Mouse (Mus musculus): ENCODE measurements around the gene Pxylp1.
"Not testable (repeated sequence)": the region's sequence is repeated elsewhere in the genome, so short reads cannot be mapped to it uniquely, and the experiment has no call there.

Gene Pxylp1

DNA sequence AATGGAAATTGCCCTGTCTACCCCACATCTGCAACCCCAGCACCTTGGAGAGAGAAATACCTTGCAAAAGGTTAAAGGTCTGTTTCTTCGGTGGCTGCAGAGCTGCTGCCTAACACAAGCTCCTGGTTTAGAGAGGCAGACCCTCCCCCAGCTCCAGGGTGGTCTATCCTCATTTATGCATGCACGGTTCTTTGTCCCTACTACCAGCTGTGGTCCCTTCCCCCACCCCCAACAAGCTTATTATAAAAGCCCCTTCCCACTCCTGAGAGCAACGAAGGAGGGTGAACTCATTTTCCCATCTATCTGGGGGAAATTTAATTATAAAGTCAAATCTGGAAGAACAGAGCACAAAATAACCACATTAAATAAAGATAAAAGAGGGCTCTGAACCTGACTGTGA is at the start of gene Pxylp1:
TSS of gene Pxylp1 (minus strand) at position 124 of the 400 bp plus-strand sequence.
- peak in 1 of 2 experiments; percentile 5 for DNase-seq

DNA sequence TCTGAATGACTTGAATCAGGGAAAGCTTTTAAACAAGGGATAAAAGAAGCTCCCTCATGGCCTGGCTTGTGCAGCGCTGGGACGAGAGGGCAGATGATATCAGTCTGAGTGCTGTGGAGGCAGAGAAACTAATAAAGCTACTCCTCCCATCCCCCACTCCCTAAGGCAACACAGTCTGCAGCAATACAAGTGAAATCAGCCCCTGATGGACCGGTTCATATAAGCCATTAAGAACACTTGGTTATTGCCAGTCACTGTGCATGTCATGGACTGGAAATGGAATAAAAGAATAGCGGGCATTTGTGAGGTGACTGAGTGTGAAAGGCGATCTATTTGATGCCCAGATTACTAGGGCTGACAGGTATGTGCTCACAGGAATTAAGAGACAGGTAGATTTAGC is 46.4 kb upstream of the Pxylp1 start:
- no peak for DNase-seq

DNA sequence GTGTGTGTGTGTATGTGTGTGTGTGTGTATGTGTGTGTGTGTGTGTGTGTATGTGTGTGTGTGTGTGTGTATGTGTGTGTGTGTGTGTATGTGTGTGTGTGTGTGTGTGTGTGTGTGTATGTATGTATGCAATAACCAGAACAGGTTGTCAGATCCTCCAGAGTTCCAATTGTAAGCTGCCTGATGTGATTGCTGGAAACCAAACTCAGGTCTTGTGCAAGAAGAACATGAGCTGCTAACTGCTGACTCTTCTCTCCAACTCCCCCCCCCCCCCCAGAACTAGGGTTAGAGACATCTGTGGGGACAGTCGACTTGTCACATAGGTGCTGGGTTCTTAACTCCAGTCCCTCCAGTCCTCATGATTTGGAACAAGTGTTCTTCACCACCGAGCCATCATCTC is 44.0 kb upstream of the Pxylp1 start:
- not testable (repeated sequence) for DNase-seq

DNA sequence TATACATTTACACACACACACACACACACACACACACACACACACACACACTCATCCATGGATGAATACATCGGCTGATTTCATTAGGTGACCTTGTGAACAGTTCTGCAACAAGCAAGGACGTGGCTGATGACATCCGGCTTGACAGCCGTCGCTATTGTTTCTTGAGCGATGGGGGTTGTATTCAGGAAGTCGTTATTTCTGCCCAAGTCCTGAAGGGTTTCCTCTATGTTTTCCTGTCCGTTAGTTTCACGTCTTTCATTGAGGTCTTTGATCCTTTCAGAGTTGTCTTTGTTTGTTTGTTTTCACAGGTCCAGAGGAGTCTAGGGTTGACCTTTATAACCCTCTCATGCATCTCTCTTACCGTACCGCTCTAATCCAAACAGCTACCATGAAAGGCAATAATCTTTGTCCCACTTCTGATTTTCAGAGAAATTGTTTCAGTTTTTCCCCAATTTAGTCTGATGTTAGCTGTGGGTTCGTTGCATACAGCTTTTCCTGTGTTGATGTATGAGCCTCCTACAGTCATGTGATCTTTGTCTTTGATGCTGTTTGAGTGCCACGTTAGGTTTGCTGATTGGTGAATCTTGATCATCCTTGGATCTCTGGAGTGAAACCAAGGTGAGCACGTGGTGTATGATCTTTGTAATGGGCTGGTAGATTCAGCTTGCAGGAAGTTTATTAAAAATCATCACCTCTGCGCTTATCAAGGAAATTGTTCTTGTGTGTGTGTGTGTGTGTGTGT is 43.3 kb upstream of the Pxylp1 start:
- DNase-seq: no peak

DNA sequence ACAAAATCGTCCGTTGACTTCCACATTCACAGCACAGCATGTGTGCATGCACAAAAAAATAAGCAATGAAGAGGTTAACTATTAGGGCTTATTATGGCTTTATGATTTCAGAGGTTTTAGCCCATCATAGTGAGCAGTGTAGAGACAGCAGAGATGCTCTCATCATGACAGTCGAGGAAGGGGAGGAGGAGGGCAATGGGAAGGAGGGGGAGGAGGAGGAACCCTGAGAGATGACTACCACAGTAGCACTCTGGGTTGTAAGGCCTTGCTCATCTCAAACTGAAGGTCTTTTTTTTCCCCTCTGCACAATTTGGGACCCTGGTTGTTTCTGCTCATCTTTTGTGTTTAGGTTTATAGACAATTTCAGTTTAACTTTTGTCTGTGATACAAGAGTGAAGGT is 42.3 kb upstream of the Pxylp1 start:
- DNase-seq: no peak

DNA sequence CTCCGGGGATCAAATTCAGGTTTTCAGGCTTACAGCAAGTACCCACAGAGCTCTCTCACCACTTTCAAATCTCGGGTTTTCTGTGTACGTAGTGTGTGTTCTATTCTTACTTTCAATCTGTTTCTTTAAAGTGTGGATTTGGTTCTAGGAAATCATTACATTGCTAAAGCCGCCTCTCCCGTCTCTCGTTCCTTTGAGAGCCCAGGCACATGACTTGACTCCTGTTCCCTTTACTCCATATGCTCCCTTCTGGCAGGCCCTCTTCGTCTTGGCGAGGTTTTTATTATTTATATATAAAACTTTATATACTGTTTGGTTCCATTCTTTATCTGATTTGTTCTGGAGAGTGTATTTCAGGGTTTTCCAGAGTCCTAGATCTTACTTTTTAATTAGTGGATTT is 40.3 kb upstream of the Pxylp1 start:
- no peak for DNase-seq

DNA sequence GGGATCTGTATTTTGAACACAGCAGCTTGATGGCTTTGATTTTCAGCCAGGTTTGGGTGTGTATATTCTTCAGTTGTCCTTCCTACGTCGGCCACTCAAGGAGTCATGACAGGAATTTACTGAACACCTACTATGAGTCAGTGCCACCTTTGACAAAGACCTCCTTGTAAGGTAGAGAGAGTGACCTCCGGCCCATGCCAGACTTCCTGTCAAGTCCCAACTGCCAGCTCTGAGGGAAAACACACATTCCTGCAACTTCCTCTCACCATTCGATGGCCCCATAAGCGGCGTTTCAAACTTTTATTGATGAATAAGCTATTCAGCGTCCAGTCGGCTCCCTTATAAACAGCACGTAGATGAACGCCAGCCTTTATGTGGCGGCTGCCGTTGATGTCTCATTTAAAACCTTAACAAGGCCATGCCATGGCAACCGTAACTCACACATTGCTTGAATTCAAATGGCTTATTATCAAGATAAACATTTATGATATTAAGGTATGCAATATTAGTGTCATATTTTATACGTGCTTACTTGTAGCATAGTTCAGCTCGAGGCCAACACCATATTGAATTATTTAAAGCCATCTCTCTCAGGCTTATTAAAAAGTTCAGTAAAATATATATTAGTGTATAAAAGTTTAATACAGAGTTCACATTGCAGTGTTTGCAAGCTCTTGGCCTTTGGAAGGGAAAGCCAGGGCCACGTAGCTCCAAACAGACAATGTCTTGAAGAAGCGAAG is 31.3 kb upstream of the Pxylp1 start:
- no peak for DNase-seq

DNA sequence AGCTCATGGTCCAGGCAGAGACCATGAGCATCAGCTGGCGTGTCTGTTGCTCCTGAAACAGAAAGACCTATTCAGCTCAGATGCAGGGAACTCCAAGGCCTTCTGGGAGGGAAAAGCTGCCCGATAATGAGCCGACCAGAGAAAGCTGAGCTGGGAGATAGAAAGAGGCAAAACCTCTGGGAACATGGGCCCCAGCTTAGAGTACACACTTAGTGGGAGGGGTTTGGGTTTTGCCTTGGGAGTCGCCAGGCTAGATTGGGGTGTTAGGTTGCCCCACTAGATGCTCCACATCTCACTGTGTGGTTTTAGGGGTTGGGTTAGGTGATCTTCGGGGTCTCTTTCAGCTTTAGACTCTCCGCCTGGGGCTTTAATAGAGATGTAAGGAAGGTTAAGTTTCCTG is 30.6 kb upstream of the Pxylp1 start:
- DNase-seq: no peak

DNA sequence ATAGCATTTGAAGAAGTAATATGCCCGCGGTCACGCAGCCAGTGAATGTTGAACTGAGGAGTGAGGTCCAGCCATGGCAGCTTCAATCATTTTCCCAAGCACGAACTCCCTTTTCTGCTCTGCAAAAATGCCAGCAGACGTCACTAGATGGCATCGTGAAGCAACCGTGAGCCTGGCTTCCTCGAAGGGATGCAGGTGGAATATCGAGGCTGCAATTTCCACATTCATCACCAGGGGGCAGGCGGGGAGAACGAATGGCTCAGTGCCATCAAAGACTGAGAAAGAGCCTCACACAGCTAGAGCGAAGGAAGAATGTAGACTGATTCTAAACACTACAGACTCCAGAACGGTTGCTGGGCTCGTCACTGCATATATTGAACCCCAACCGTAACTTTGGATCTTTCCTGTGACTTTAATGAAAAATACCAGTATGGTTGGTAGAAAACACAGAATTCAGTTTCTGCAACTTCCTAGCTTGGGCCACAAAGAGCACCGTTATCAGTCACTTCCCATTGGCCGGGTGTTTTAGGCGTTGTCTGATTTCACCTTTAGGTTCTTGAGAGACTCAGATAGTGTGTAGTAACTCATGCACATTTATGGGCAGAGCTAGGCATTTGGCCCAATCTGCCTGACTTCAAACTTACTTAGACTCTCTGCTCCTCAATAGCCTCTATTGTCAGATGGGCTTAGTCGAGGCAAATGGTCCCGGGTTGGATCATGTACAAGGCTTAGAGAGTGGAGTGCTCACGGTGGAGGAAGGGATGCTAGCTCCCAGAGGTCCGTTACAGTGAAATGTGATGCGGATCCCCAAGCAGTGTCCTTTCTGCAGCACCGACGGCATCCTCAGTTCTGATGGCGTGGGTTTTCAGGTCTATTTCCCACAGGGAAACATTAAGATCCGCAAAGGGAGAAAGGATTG is 24.4 kb upstream of the Pxylp1 start:
- peak; percentile 95 to 97 for DNase-seq

DNA sequence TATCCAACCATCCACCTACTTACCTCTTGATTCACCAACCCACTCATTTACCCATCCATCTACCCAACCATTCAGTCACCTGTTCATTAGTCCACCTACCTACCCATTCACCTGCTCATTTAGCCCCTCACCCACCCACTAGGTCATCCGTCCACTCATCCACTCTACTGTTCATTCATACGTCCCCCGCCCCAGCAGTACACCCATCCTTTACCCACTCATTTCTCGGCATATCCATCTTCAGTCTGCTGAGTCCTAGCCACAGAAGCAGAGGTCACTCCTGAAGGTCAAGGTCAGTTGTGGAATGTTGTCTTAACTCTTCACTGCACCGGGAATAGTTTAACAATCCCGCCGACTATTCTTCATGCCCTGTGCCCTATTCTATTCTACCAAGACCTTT is 23.6 kb upstream of the Pxylp1 start:
- DNase-seq: peak in 1 of 2 experiments; percentile 6

DNA sequence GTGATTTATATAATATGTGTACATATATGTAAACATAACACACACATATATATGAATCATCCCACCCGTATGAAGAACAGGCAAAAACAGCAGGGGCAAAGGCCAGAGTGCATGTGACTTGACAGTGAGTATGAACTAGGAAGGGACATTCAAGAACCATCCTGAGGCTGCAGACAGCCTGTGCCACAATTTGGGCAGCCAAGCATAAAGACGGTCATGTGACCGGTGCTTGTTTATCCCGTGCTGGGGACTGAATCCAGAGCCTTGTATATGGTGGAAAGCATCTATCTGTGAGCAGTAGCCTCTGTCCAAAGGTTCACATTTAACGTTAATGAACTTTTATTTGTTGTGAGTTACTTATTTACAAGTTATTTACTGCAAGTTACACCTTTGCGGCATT is 22.4 kb upstream of the Pxylp1 start:
- DNase-seq: no peak

DNA sequence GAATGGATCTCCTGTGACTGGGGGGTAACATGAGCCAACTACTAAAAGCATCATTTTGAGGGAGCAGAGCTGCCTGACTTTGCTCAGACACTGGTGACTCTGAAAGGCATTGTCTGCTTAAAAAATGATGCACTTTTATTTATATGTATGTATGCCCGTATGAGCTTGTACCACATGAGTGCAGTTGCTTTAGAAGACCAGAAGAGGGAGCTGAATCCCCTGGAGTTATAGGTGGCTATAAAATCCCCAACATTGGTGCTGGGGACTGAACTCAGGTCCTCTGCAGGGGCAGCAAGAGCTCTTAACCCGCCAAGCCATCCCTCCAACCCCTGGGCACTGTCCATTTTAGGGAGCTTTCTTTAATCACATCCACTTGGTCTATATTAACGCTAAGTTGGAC is 21.5 kb upstream of the Pxylp1 start:
- no peak for DNase-seq

DNA sequence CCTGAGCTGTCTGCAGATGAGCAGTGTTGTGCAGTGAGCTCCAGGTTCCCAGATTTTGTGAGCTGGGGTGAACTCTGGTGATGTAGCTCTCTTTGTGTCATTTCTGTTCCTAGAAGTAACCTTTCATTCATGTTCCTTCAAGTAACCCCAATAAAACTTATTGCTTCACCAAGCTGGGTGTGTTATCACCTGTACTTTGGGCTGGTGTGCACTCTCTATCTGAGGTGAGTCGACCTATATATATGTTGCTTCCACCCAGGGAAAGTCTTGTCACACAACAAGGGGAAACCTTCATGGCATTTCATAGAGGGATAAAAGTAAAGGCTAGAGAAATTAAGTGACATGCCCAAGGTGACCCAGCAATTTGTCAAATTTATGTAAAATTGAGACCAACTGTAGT is 17.0 kb upstream of the Pxylp1 start:
- no peak for DNase-seq

DNA sequence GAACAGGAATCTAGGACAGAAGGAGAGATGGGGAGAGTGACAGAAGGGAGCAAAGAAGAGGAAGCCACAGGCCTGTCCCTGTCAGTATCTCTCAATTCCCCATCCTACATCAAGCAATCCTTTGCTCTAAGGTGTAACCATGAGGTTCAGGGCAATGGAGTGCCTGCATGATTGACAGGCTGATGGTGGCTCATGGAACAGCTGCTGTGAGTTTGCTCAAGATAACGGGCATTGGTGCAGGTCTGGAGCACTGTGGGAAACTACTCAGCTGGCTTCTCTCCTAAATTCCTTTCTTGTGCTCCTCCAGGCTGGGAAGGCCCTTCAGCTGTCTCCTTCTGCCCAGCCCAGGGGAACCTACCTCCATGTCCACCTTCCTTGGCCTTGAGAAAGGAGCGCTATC is 16.3 kb upstream of the Pxylp1 start:
- no peak for DNase-seq

DNA sequence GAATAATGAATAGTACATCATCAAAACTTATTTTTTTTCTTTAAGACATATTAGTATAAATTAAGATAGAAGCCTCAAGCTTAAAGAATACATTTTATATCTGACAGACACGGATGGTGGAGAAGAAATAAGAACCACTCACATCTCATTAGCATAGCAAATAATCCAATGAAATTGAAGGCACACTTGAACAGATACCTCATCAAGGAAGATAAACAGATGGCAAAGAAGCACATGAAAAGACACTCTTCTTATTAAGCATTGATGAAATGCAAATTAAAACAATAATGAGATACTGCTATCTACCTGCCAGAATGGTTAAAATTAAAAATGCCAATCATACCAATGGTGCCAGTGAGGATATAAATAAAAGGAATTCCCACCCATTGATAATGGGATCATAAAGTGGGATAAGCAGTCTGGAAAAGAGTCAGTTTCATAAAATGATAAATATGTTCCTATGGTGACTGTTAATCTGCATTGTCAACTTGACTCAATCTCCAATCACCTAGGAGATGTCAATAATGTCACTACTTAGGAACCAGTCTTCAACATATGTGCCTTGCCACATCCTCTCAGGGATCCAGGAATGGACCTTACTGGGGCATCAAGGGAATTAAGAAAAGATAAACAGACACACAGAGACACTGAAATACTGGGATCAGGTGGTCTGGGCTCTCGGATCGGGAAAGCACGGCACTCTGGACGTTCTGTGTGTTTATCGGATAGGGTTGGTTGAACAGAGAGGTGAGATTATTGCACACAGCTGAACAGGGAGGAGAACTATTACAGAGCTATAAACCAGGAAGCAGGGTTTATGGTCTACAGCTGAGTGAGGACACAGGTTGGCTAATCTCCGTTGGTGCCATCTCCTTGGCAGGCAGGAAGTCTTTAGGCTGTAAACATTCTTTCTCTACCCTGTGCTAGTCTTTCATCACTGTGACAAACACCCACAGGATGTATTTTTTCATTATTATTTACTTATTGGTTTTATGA is 12.2 kb upstream of the Pxylp1 start:
- DNase-seq: no peak

DNA sequence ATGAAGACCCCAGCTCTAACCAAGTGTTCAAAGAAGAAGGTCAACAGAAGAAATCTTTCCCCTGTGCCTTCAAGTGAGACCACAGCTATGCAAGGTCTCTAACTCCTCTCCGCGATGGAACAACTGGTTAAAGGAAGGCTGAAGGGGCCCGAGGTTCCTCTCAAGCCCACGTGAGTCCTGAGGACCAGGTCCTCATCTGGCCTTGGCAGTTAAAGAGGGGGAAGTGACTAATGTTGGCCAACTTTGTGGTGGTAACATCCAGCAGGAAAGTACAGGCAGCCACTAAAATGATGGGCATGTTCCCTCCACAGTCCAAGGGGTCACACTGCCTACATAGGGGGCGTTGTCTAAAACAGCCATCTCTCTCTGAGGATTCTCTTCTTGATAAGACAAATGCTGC is 7.2 kb upstream of the Pxylp1 start:
- no peak for DNase-seq

DNA sequence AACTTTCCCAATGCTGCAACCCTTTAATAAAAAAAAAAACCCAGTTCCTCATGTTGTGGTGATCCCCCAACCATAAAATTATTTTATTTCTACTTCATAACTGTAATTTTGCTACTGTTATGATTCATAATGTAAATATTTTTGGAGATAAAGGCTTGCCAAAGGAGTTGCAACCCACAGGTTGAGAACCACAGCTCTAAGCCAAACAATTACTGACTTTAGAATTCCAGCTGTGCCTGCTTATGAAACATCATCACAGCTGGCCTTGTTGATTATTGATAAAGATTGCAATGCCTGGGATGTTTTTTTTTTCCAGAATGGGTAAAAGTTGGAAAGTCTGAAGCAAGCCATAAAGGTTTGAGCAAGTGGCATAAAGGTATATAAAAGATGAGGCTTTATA is 6.5 kb upstream of the Pxylp1 start:
- DNase-seq: no peak

DNA sequence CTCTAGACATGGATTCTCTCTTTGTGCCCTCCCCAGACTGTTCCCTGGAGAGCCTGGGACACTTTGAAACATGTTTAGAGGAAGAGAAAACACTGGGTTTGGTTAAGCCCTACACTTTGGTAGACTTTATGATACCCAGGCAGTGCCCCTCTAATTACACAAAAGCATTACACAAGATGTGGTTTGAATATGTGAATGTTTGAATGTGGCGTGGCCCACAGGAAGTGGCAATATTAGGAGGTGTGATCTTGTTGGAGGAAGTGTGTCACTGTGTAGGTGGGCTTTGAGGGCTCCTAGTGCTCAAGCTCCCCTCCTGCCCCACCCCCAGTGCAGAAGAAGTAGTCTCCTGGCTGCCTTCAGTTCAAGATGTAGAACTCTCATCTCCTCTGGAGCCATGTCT is 4.2 kb upstream of the Pxylp1 start:
- DNase-seq: no peak

DNA sequence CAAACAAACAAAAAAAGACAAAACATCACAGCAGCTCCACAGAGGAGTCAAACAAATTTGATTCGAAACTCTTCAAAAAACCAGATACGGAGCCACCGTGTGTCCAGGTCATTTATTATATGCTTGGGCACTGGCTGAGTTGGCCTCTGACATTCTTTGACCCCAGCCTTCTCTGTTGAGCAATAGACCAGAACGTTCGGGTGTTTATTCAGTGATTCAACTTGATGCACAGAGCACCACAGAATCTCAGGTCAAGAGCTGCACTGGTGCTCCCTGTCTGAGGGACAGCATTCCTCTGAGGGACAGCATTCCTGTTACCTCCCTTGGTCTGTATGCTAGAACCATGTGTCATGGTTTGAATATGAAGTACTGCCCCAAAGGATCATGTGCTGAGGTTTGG is 1.1 kb upstream of the Pxylp1 start:
- DNase-seq: no peak

DNA sequence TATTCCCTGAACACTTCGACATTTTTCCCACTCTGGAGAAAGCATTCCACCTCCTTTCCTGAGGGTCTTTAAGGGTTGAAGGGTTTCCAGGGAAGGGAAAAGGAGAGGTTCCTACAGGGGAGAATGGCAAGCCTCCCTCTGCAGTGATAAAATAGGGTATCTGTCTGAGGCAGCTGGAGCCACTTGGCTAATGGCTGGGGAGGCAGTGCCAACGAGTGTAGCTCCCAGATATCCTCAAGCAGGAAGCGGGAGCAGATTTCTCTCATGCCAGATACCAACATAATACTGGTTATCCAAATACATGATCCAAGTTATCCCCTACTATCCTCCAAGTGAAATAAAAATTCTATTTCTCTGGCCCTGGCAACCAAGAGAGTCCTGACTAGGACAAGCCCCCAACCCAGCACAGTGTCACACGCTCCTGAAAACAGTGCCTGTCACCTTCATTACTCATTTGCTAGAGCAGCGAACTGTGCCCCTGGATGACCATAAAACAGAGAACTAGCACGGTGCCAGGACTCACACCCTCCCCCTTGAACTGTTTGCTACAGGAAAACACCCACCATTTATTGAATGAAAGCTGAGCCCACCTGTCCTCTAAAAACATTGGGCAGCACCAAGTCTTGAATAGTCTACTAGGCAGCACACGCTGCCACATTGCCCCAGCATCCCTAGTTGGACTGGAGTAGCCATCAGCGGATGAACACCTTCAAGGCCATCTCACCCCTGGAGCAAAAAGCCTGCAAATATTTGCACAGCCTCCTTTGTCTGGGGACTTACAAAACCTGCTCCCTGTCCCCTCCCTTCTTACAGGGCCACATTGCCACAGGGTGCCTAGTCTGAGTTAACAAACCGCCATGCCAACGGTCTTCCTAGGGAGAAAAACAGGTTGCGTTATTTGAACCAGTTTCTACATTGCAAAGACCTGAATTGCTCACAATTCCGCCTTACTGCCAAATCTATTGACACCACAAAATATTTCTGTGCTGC is 833 bp downstream of the Pxylp1 start:
- DNase-seq: peak; percentile 21 to 24

DNA sequence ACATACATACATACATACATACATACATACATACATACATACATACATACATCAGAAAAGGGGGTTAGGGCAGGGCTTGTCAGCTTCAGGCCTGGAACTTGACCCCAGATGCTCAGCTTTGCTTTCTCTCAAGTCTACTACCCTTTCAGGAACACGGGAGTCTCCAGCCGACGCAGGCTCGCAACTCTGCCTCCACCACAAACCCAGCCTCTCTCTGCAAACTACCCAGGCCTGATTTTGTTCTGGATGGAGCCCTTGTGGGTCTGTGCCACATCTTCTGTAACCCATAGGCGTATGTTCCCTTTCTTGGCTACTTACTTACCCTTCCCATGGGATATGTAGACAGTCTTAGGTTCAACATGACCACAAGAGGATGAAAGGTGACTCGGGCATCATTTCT is 1.7 kb downstream of the Pxylp1 start:
- DNase-seq: peak; percentile 14 to 29

Data from cerebellum, adult 18-20 months (tissue).